Mouse (Mus musculus) heart, embryonic 14.5 days (tissue): ENCODE results near the gene Cdh23. TPM values are rescaled to one million over a fixed set of nuclear protein-coding genes. Genes with fewer than 3 reads are reported as not detected.

Source experiments
- ATAC-seq: fragments of 200-750 bp; cut with Nextera tagmentation; 2 replicates; pipeline ENCODE4 v1.8.0; 2017; ENCODE audit warnings: low read depth, moderate TSS enrichment; ENCODE audit not compliant: insufficient number of reproducible peaks, insufficient read depth, low FRiP score
- H3K27ac ChIP-seq, 2 experiments: fragments of 200-500 bp in 1 of 2; fragments of 300-500 bp in 1 of 2; sonication (generic) in 1 of 2; replicated peaks in 1 of 2; 2 replicates each; pipeline ENCODE4 v1.5.1; 2012 to 2014; ENCODE audit warnings: low read depth in 2 of 2, low read length in 2 of 2, control low read depth in 1 of 2, mild to moderate bottlenecking in 1 of 2, mixed read lengths in 1 of 2; ENCODE audit not compliant: control insufficient read depth in 1 of 2, insufficient read depth in 1 of 2
- H3K27me3 ChIP-seq: fragments of 300-500 bp; sonication (generic); 2 replicates; pipeline ENCODE4 v1.6.1; 2014; ENCODE audit warnings: mild to moderate bottlenecking, low read length, control low read depth; ENCODE audit not compliant: control insufficient read depth, insufficient read depth
- H3K36me3 ChIP-seq: fragments of 300-500 bp; sonication (generic); 2 replicates; pipeline ENCODE4 v1.6.1; 2014; ENCODE audit warnings: mild to moderate bottlenecking, control low read depth, low read length, mixed read lengths; ENCODE audit not compliant: control insufficient read depth, insufficient read depth
- H3K4me1 ChIP-seq, 2 experiments: fragments of 200-500 bp in 1 of 2; fragments of 300-500 bp in 1 of 2; sonication (generic) in 1 of 2; 2 replicates each; pipeline ENCODE4 v1.6.1; 2012 to 2014; ENCODE audit warnings: low read length in 2 of 2, control low read depth in 1 of 2, mixed read lengths in 1 of 2; ENCODE audit not compliant: control insufficient read depth in 2 of 2, insufficient read depth in 2 of 2
- H3K4me2 ChIP-seq: fragments of 300-500 bp; sonication (generic); 2 replicates; pipeline ENCODE4 v1.6.1; 2014; ENCODE audit warnings: mild to moderate bottlenecking, low read length
- H3K4me3 ChIP-seq, 2 experiments: fragments of 200-500 bp in 1 of 2; fragments of 300-500 bp in 1 of 2; sonication (generic) in 1 of 2; 2 replicates each; pipeline ENCODE4 v1.5.1; 2012 to 2014; ENCODE audit warnings: low read length in 2 of 2, mild to moderate bottlenecking in 2 of 2, control low read depth in 1 of 2, low read depth in 1 of 2, moderate library complexity in 1 of 2; ENCODE audit not compliant: control insufficient read depth in 1 of 2, insufficient read depth in 1 of 2
- H3K9ac ChIP-seq: fragments of 300-500 bp; sonication (generic); 2 replicates; pipeline ENCODE4 v1.6.1; 2014; ENCODE audit warnings: mild to moderate bottlenecking, low read length
- H3K9me3 ChIP-seq: fragments of 300-500 bp; sonication (generic); 2 replicates; pipeline ENCODE4 v1.6.1; 2016; ENCODE audit warnings: low read length, control low read depth; ENCODE audit not compliant: control insufficient read depth
- WGBS: fragments of 180-500 bp; shearing (Covaris S2); extraction: QIAGEN DNeasy Blood & Tissue Kit; methylation state at CpG from one replicate; pipeline ENCODE4 v1.1.7; 2014; 5-methylcytosine and 5-hydroxymethylcytosine counted together
- polyA plus RNA-seq: library from polyadenylated mRNA; unstranded; fragments of >200 nt; fragmentation: Nextera tagmentation; extraction: Ambion mirVana; gene quantifications from 2 replicates; pipeline ENCODE4 v1.2.1, GENCODE M21; 2014

Cdh23 gene
- polyA plus RNA-seq, 1 experiment from 2014 or later: 0.31 TPM

DNA sequence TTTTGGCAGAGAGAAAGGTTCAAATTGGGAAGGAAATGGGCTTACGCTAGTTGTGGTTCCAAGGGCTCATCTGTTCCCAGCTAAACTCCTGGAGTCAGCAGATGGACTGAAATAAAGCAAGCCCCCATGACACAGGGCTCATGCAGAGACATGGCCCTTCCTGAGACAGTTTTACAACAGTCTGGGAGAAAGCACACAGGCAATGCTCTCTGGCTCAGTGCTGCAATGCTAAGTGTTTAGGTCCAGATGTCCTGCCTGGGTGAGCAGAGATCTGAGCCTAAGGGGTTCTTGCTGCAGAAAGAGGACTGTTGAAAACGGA is 334.0 kb downstream of the Cdh23 start:
- 73% methylated on average over 2 of the region's 2 CpGs for WGBS
- no peak overlapping the region for H3K4me3 ChIP-seq
- ATAC-seq: no peak
- H3K27me3 ChIP-seq: no peaks in the 10 kb centered on the region
- H3K9ac ChIP-seq: no peak overlapping the region
- H3K4me1 ChIP-seq: peaks cover 6 to 7% of the 10 kb centered on the region in 2 experiments; a peak in 1 of 4 replicates
- no peak overlapping the region for H3K27ac ChIP-seq
- H3K4me2 ChIP-seq: no peak overlapping the region
- no peaks in the 10 kb centered on the region for H3K9me3 ChIP-seq
- no peaks in the 10 kb centered on the region for H3K36me3 ChIP-seq

DNA sequence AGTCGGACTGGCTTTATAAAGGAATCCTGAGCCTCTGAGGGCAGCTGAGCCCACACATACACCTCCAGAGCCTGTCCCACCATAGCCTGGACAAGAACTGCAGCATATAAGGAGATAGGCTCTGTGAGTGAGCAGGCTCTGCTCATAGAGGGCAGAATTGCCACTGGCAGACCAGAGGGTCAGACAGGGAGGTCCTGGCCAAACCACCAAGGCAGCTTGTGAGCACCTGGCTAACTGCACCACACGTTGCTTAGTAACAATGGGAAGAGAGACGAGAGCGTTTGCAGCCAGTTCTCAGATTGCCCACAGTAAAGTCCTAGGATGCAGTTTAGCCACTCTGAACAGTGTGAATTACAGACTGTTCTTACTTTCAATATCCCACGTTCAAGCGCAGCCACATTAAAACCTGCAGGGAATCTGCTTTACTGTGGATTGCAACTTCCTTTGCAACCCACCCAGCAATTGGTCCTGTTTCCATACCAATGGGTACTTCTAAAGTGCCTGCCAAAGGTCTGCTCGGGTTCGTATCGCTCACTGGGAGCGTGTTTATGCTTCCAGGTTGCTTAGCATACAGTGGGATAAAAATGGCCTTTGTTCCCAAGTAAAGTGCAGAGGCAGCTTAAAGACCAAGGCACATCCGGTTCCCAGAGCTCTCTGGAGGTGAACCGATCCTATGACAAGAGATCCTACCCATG is 334.5 kb downstream of the Cdh23 start:
- no peak overlapping the region for H3K4me3 ChIP-seq
- WGBS: 70% methylated on average over 12 of the region's 12 CpGs
- no peak overlapping the region for H3K27ac ChIP-seq
- H3K9ac ChIP-seq: no peak overlapping the region
- H3K36me3 ChIP-seq: no peaks in the 10 kb centered on the region
- no peak overlapping the region for H3K4me2 ChIP-seq
- no peak for ATAC-seq
- H3K4me1 ChIP-seq: peaks cover 6 to 7% of the 10 kb centered on the region in 2 experiments; a peak in 1 of 4 replicates
- no peaks in the 10 kb centered on the region for H3K27me3 ChIP-seq
- no peaks in the 10 kb centered on the region for H3K9me3 ChIP-seq

DNA sequence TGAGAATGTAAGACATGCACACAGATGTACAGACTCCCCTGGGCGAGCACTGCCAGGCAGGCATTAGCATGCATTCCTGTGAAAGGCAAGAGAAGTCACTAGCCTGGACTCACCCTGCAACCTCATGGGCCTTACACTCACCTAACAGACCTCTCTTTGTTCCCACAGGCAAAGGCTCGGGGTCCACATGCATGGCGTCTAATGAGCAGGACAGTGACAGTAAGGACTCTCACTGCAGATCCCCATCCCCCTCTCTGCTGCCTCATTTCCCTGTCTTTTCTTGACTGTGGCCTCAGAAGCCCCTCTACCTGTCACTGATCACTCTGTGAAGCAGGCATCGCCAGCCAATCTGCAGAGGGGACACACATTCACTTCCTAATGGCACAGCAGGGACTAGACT is 337.5 kb downstream of the Cdh23 start:
- Histone ChIP-seq H3K9me3 (no peaks in the 10 kb centered on the region), H3K4me3 (no peak overlapping the region), H3K27ac (no peak overlapping the region), H3K36me3 (no peaks in the 10 kb centered on the region), H3K9ac (no peak overlapping the region), H3K27me3 (no peaks in the 10 kb centered on the region), H3K4me2 (no peak overlapping the region), H3K4me1 (no peaks in the 10 kb centered on the region; a peak in 1 of 4 replicates)
- ATAC-seq: no peak
- WGBS: 50% methylated on average over 4 of the region's 4 CpGs

DNA sequence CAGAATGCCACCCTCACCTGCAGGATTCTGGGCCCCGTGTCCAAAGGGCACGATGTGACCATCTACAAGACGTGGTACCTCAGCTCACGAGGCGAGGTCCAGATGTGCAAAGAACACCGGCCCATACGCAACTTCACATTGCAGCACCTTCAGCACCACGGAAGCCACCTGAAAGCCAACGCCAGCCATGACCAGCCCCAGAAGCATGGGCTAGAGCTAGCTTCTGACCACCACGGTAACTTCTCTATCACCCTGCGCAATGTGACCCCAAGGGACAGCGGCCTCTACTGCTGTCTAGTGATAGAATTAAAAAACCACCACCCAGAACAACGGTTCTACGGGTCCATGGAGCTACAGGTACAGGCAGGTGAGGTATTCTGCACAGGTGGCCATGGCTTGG is 338.4 kb downstream of the Cdh23 start:
- H3K4me2 ChIP-seq: no peak overlapping the region
- 94% methylated on average over 14 of the region's 14 CpGs for WGBS

DNA sequence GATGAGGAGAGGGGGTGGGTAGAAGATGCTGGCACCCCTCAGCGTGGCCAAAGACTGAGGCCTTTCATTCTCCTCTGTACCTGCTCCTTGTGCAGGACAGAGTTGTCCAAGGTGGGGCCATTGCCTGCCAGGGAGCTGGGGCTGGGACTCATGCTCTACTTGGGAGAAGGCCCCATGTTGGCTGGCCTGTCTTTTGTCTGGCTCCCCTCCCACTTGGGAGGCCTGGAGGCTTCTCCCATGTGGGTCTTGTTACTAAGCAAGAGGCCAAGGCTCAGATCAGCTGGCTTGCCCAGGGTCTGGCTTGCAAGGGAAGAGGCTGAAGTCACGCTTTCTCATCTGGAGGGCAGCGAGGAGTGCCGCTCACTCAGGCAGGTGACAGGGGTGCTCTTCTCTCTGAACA is 338.8 kb downstream of the Cdh23 start:
- no peak for ATAC-seq
- Histone ChIP-seq H3K27ac (no peak overlapping the region), H3K9me3 (no peaks in the 10 kb centered on the region), H3K36me3 (no peaks in the 10 kb centered on the region), H3K4me3 (no peak overlapping the region), H3K27me3 (no peaks in the 10 kb centered on the region), H3K4me1 (no peaks in the 10 kb centered on the region; a peak in 1 of 4 replicates), H3K4me2 (no peak overlapping the region), H3K9ac (no peak overlapping the region)
- WGBS: 86% methylated on average over 4 of the region's 4 CpGs

More for the DNA sequence above, 338.4 kb downstream of the Cdh23 start:
- Histone ChIP-seq H3K4me1 (no peaks in the 10 kb centered on the region; a peak in 1 of 4 replicates), H3K27ac (no peak overlapping the region), H3K27me3 (no peaks in the 10 kb centered on the region), H3K4me3 (no peak overlapping the region), H3K9ac (no peak overlapping the region), H3K36me3 (no peaks in the 10 kb centered on the region), H3K9me3 (no peaks in the 10 kb centered on the region)
- ATAC-seq: no peak

DNA sequence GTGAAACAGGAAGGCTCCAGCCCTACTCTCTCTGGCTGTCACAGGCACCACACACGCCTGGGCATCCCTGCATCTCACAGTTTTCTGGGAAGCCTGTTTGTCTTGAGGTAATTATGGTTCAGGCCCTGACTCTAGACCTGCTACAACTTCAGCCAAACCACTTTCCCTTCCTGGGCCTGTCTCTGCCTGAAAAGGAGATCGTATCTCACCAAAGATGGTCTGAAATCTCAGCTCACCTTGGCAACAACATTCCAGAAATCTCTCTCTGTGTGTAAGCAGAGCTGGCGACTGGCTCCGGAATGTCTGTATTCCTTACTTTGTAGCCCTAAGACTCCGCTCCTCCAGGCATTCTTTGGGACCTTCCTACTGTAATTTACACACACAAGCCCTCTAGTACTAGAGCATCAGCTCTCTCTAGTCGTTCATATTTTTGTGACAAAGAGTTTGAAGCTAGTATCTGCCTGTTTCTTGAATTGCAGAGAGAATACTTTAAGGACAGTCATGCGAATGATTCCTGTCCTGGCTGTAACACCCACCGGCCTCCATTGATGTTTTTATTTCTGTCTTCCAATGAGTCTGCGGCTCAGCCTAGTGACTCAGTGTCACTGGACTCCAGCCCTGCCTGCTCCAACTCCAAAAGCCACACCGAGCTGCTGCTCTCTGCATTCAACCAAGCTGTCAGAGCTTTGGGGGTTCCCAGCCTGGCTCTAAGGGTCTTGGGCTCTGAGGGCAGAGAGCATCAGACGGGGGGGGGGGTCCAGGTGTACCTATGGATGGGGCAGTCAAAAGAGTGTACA is 341.2 kb downstream of the Cdh23 start:
- no peak overlapping the region for H3K27ac ChIP-seq
- WGBS: 44% methylated on average over 11 of the region's 11 CpGs

DNA sequence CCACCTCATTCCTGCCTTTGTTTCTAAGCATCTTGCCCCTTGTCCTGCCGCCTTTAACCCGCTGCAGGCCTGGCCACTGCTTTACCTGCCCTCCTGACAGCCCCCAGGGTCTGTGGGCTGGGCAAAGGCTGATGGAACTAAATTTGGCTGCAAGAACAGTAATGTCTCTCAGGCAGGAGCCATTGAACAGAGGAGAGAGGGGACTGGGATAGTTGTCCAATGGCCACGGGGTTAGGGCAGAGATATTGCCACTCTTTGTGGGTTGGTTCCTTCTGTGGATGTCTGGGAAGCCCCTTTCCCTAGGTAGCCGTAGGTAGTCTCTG is 342.3 kb downstream of the Cdh23 start:
- Histone ChIP-seq H3K9ac (no peak overlapping the region), H3K9me3 (no peaks in the 10 kb centered on the region), H3K4me2 (no peak overlapping the region), H3K4me3 (no peak overlapping the region), H3K27me3 (no peaks in the 10 kb centered on the region), H3K36me3 (no peaks in the 10 kb centered on the region), H3K27ac (no peak overlapping the region), H3K4me1 (peaks cover 10 to 16% of the 10 kb centered on the region in 2 experiments)
- ATAC-seq: no peak
- 86% methylated on average over 4 of the region's 4 CpGs for WGBS

More for the DNA sequence above, 341.2 kb downstream of the Cdh23 start:
- no peak overlapping the region for H3K9ac ChIP-seq
- H3K9me3 ChIP-seq: no peaks in the 10 kb centered on the region
- no peak for ATAC-seq
- no peak overlapping the region for H3K4me2 ChIP-seq
- no peaks in the 10 kb centered on the region for H3K27me3 ChIP-seq
- H3K4me1 ChIP-seq: peaks cover 8 to 13% of the 10 kb centered on the region in 2 experiments
- no peaks in the 10 kb centered on the region for H3K36me3 ChIP-seq
- H3K4me3 ChIP-seq: no peak overlapping the region
